11 mouse cellular contexts compared by ENCODE assay signal in the genomic region with DNA sequence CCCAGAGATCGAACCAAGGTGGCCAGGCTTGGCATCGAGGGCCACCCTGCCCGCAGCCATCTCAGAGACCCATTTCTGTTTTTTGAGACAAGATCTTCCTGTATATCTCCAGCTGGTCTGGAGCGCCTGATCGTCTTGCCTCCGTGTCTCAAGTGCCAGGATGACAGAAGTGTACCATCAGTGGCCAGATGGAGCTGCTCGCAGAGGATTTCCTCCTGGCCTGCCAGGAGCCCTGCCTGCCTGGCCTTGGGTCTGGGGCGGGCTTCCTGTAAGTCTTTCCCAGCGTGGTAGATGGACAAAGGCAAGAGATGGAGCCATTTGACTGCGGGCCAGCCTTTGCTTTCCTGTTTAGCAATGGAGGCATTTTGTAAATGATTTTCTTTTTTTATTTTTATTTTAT. TPM values are rescaled to one million over a fixed set of nuclear protein-coding genes. Genes with fewer than 3 reads are reported as not detected.
DNase-seq lines count a peak whose midpoint lies in the region; ATAC-seq and TF ChIP-seq lines count a peak whose summit lies in the region.
"Had no signal": no experiment of that assay in that cellular context is flagged by ENCODE, and none has a peak within 500 bp of the region (broad histone marks: within the 10 kb centered on the region; RNA-seq: fewer than 3 reads in every experiment).

No protein-coding gene starts in this region.

- ATAC-seq in kidney, embryonic 14.5 days (ENCODE audit: low FRiP score, low TSS enrichment), result no peak
- ATAC-seq in intestine, postnatal 0 days, result no peak

- H3K9me3 ChIP-seq in kidney, embryonic 14.5 days (ENCODE audit: control insufficient read depth, low read length), result no peaks in the 10 kb centered on the region
- no peaks in the 10 kb centered on the region for H3K9me3 ChIP-seq in intestine, postnatal 0 days (ENCODE audit: control insufficient read depth)
- H3K9me3 ChIP-seq: hindbrain, embryonic 10.5 days; midbrain, embryonic 12.5 days had no signal

- no peaks in the 10 kb centered on the region for H3K27me3 ChIP-seq in kidney, embryonic 14.5 days (ENCODE audit: control insufficient read depth, insufficient read depth, low read length)
- H3K27me3 ChIP-seq in intestine, postnatal 0 days (replicated peaks; ENCODE audit: control insufficient read depth, insufficient read depth, low read length), result no peaks in the 10 kb centered on the region

- H3K4me1 ChIP-seq in kidney, embryonic 14.5 days (ENCODE audit: control insufficient read depth, insufficient read depth, low read length), result peaks cover 9% of the 10 kb centered on the region; the same call in 1 of the 2 replicates
- H3K4me1 ChIP-seq in intestine, postnatal 0 days (replicated peaks; ENCODE audit: control insufficient read depth, insufficient read depth, low read length), result 0 out of 2 replicates have a peak, but pooled peaks cover 4% of the 10 kb centered on the region

- peak; percentile 23 for DNase-seq in adrenal gland, postnatal 14 days
- no peak for DNase-seq in adrenal gland, adult 18-20 months (ENCODE audit: low spot score in 2 of 2)
- DNase-seq in kidney, postnatal 36 days, result peak; percentile 22 to 41
- peak; percentile 87 to 92 for DNase-seq in cerebellum, postnatal 10 days
- peak; percentile 75 for DNase-seq in lung, postnatal 36 days
- no peak for DNase-seq in spleen, postnatal 36 days (ENCODE audit: low spot score in 2 of 2)
- DNase-seq: kidney, adult 18-20 months had no signal

- no peak overlapping the region for H3K4me2 ChIP-seq in kidney, embryonic 14.5 days (replicated peaks; ENCODE audit: low read depth, low read length)
- no peak overlapping the region for H3K4me2 ChIP-seq in intestine, postnatal 0 days (replicated peaks; ENCODE audit: low read depth)
- H3K4me2 ChIP-seq: midbrain, embryonic 12.5 days had no signal

- no peak overlapping the region for H3K27ac ChIP-seq in kidney, embryonic 14.5 days (ENCODE audit: low read depth, low read length)
- no peak overlapping the region for H3K27ac ChIP-seq in intestine, postnatal 0 days (ENCODE audit: low read depth, low read length)
- H3K27ac ChIP-seq: hindbrain, embryonic 10.5 days; midbrain, embryonic 12.5 days had no signal

- TF ChIP-seq CTCF in intestine, postnatal 0 days (IDR thresholded peaks at IDR 0.05; ENCODE audit: low read depth), result no peak

- H3K4me3 ChIP-seq in kidney, embryonic 14.5 days (ENCODE audit: low read length), result no peak overlapping the region
- H3K4me3 ChIP-seq in intestine, postnatal 0 days (ENCODE audit: low read depth, low read length), result no peak overlapping the region
- H3K4me3 ChIP-seq: hindbrain, embryonic 10.5 days; midbrain, embryonic 12.5 days had no signal

- WGBS in kidney, embryonic 14.5 days, result 90% methylated on average over 10 of the region's 10 CpGs
- WGBS in intestine, postnatal 0 days, result 78% methylated on average over 10 of the region's 10 CpGs

- no peak overlapping the region for H3K9ac ChIP-seq in kidney, embryonic 14.5 days (ENCODE audit: low read depth, low read length)
- no peak overlapping the region for H3K9ac ChIP-seq in intestine, postnatal 0 days (ENCODE audit: low read depth, low read length)
- H3K9ac ChIP-seq: midbrain, embryonic 12.5 days had no signal

- no peaks in the 10 kb centered on the region for H3K36me3 ChIP-seq in kidney, embryonic 14.5 days (ENCODE audit: control insufficient read depth, insufficient read depth, low read length)
- no peaks in the 10 kb centered on the region for H3K36me3 ChIP-seq in intestine, postnatal 0 days (ENCODE audit: control insufficient read depth, insufficient read depth)
- H3K36me3 ChIP-seq: hindbrain, embryonic 10.5 days; midbrain, embryonic 12.5 days had no signal

RNA-seq across cellular contexts. Expression of gene Ppp1r21, which starts 22.5 kb away (rescaled TPM):
- 36.7 and 42.7 TPM in 2 replicates for total RNA-seq in adrenal gland, postnatal 14 days (2021)
- total RNA-seq in adrenal gland, adult 18-20 months (2021), result 10 to 100 TPM; 40.0 to 48.9 TPM
- 19.5 and 30.3 TPM in 2 replicates for polyA plus RNA-seq in kidney, embryonic 14.5 days (2014; fragmentation: Nextera tagmentation; extraction: Ambion mirVana)
- 25.8 and 27.2 TPM in 2 replicates for polyA plus RNA-seq in intestine, postnatal 0 days (2015; fragmentation: Nextera tagmentation; extraction: Ambion mirVana)

Comparison
In these comparisons a context has a peak if more than half of its experiments do, and no peak if none do; other contexts are left out.
1. DNase-seq: peak in adrenal gland, postnatal 14 days (single experiment), kidney, postnatal 36 days (2 of 2), cerebellum, postnatal 10 days (2 of 2) and lung, postnatal 36 days (single experiment); none in adrenal gland, adult 18-20 months (0 of 2) and spleen, postnatal 36 days (0 of 2).